Mouse (Mus musculus) G1E-ER4 (cell line): ENCODE measurements around the gene Bace1. TPM values are rescaled to one million over a fixed set of nuclear protein-coding genes. Genes with fewer than 3 reads are reported as not detected.

Source experiments
- GATA1 ChIP-seq: IDR thresholded peaks from one replicate; pipeline ENCODE4 v1.8.0; 2012; ENCODE audit warnings: low read length, inconsistent platforms
- polyA plus RNA-seq: library from polyadenylated mRNA; stranded (reverse); fragments of >175 nt; gene quantifications from 2 replicates; pipeline ENCODE4 v1.2.3, GENCODE M21; 2012

Gene Bace1
- not detected in 2 replicates for polyA plus RNA-seq

- TF ChIP-seq GATA1, result no peak
Measured at GRCm38 (mm10) chr9:45838434-45839138, at the start of gene Bace1. Bace1 (plus strand) TSS chr9:45838580.

- TF ChIP-seq GATA1, result no peak
Measured at GRCm38 (mm10) chr9:45791456-45792142, 46.8 kb upstream of the Bace1 start.

GRCm38 (mm10) chr9:45792235-45792634 lies 46.1 kb upstream of the Bace1 start:
- no peak for TF ChIP-seq GATA1

- no peak for TF ChIP-seq GATA1
Measured at GRCm38 (mm10) chr9:45793697-45794096, 44.7 kb upstream of the Bace1 start.

GRCm38 (mm10) chr9:45795722-45796121 lies 42.7 kb upstream of the Bace1 start:
- TF ChIP-seq GATA1, result no peak

- no peak for TF ChIP-seq GATA1
Measured at GRCm38 (mm10) chr9:45797271-45797670, 41.1 kb upstream of the Bace1 start.

- TF ChIP-seq GATA1, result no peak
Measured at GRCm38 (mm10) chr9:45798467-45799164, 39.8 kb upstream of the Bace1 start.

- TF ChIP-seq GATA1, result no peak
Measured at GRCm38 (mm10) chr9:45799402-45799801, 39.0 kb upstream of the Bace1 start.

- peak; percentile 55 for TF ChIP-seq GATA1
Measured at GRCm38 (mm10) chr9:45803070-45803774, 35.2 kb upstream of the Bace1 start.

- TF ChIP-seq GATA1, result no peak
Measured at GRCm38 (mm10) chr9:45806847-45807246, 31.5 kb upstream of the Bace1 start.

GRCm38 (mm10) chr9:45807337-45807736 lies 31.0 kb upstream of the Bace1 start:
- TF ChIP-seq GATA1, result no peak

- no peak for TF ChIP-seq GATA1
Measured at GRCm38 (mm10) chr9:45807761-45808160, 30.6 kb upstream of the Bace1 start.

GRCm38 (mm10) chr9:45811946-45812345 lies 26.4 kb upstream of the Bace1 start:
- no peak for TF ChIP-seq GATA1

GRCm38 (mm10) chr9:45815113-45815512 lies 23.3 kb upstream of the Bace1 start:
- TF ChIP-seq GATA1, result no peak

GRCm38 (mm10) chr9:45815525-45815924 lies 22.9 kb upstream of the Bace1 start:
- no peak for TF ChIP-seq GATA1
